Mouse (Mus musculus) liver, embryonic 15.5 days (tissue): ENCODE data around the gene Plscr4. TPM values are rescaled to one million over a fixed set of nuclear protein-coding genes. Genes with fewer than 3 reads are reported as not detected.

Experiments
- ATAC-seq: fragments of 200-750 bp; cut with Nextera tagmentation; 2 replicates; pipeline ENCODE4 v1.8.0; 2017; ENCODE audit warnings: moderate number of reproducible peaks, mild to moderate bottlenecking, moderate library complexity; ENCODE audit not compliant: insufficient read depth
- H3K27ac ChIP-seq: fragments of 300-500 bp; sonication (generic); replicated peaks from 2 replicates; pipeline ENCODE4 v1.5.1; 2015; ENCODE audit warnings: mild to moderate bottlenecking, inconsistent platforms
- H3K27me3 ChIP-seq: fragments of 300-500 bp; sonication (generic); 2 replicates; pipeline ENCODE4 v1.6.1; 2015; ENCODE audit warnings: mild to moderate bottlenecking, inconsistent platforms
- H3K36me3 ChIP-seq: fragments of 300-500 bp; sonication (generic); replicated peaks from 2 replicates; pipeline ENCODE4 v1.6.1; 2015; ENCODE audit warnings: moderate library complexity, mild to moderate bottlenecking, inconsistent platforms
- H3K4me1 ChIP-seq: fragments of 300-500 bp; sonication (generic); replicated peaks from 2 replicates; pipeline ENCODE4 v1.6.1; 2015; ENCODE audit warnings: inconsistent platforms
- H3K4me2 ChIP-seq: fragments of 300-500 bp; sonication (generic); 2 replicates; pipeline ENCODE4 v1.6.1; 2015; ENCODE audit warnings: moderate library complexity, mild to moderate bottlenecking, inconsistent platforms
- H3K4me3 ChIP-seq: fragments of 300-500 bp; sonication (generic); replicated peaks from 2 replicates; pipeline ENCODE4 v1.5.1; 2015; ENCODE audit warnings: mild to moderate bottlenecking, inconsistent platforms
- H3K9ac ChIP-seq: fragments of 300-500 bp; sonication (generic); 2 replicates; pipeline ENCODE4 v1.6.1; 2015; ENCODE audit warnings: moderate library complexity, mild to moderate bottlenecking, inconsistent platforms
- H3K9me3 ChIP-seq: fragments of 300-500 bp; sonication (generic); replicated peaks from 2 replicates; pipeline ENCODE4 v1.6.1; 2016; ENCODE audit warnings: inconsistent platforms
- WGBS: fragments of 180-500 bp; shearing (Covaris S2); methylation state at CpG from one replicate; pipeline ENCODE4 v1.1.7; 2015; ENCODE audit warnings: mixed read lengths; ENCODE audit not compliant: insufficient replicate concordance; 5-methylcytosine and 5-hydroxymethylcytosine counted together
- polyA plus RNA-seq: library from polyadenylated mRNA; unstranded; fragments of >200 nt; fragmentation: Nextera tagmentation; extraction: Ambion mirVana; gene quantifications from 2 replicates; pipeline ENCODE4 v1.2.1, GENCODE M21; 2015

The Plscr4 gene
- polyA plus RNA-seq, 1 experiment from 2014 or later = 0.82 TPM

DNA sequence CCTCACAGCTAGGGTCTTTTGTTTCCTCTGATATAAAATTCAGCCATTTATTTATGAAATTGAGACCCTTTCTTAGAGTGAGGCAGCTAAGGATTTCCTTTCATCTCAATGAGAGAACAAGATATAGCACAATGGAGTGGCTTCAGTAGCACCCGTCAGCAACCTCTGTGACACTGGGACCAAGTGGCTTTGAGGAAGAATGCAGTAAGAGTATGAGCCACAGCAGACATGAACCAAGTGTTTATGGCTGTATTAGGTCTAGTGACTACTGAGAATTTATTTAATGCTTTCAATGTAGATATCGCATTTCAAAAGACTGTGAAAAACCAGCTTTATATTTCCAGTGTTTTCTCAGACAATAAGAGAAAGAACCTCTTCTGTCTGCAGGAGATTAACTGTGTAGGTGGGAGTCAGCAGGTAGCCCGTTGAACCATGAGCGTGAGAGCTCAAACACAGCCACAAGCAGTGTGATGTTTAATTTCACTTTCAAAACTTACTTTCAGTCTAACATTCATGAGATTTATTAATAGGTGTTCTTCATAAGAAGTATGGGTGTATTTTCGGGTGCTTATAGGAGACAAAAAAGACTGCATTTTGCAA lies 15.2 kb downstream of the Plscr4 start:
- H3K4me3 ChIP-seq = no peak overlapping the region
- ATAC-seq = no peak
- H3K9ac ChIP-seq = no peak overlapping the region
- no peak overlapping the region for H3K4me2 ChIP-seq
- no peaks in the 10 kb centered on the region for H3K27me3 ChIP-seq
- no peak overlapping the region for H3K27ac ChIP-seq
- no peaks in the 10 kb centered on the region for H3K4me1 ChIP-seq
- H3K36me3 ChIP-seq = no peaks in the 10 kb centered on the region
- 70% methylated on average over 5 of the region's 5 CpGs for WGBS
- H3K9me3 ChIP-seq = no peaks in the 10 kb centered on the region

DNA sequence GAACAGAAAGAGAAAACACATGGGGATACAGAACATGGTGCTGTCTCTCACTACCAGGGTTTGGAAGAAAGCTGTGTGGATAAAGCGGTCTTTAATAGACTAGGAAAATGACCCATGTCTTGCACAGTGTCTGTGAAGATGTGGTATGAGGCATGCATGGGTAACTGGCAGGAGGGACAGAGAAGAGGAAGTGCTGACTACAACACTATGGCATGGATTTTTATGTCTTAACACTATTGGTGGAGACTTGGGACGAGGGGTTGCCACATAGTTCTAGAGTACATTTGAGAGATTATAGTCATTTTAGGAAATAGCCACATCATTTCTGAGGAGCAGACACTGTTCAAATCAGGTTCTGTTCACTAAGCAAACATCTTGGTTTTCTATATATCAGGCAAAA lies 16.0 kb downstream of the Plscr4 start:
- Histone ChIP-seq H3K9ac (no peak overlapping the region), H3K9me3 (no peaks in the 10 kb centered on the region), H3K27me3 (no peaks in the 10 kb centered on the region), H3K36me3 (no peaks in the 10 kb centered on the region), H3K4me3 (no peak overlapping the region), H3K4me2 (no peak overlapping the region), H3K27ac (no peak overlapping the region), H3K4me1 (no peaks in the 10 kb centered on the region)
- no peak for ATAC-seq
- 65% methylated on average over 2 of the region's 2 CpGs for WGBS

DNA sequence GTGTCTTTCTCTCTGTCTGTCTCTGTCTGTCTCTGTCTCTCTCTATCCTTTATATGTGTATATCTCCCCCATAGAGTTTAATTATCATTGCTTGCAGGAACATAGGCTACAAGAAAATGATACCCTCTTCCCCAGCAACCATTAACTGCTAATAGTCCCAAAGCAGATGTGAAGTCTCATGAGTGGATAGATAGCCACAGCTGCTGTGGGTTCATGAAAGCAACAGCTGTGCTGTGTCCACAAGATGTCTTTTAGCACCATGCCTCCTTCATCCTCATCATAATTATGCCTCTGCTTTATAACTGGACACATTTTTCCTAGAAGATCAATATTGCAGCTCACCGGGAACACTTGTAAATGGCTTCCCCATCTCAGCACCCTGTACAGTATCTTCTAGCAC lies 17.1 kb downstream of the Plscr4 start:
- H3K36me3 ChIP-seq = no peaks in the 10 kb centered on the region
- ATAC-seq = no peak
- no peaks in the 10 kb centered on the region for H3K4me1 ChIP-seq
- no peaks in the 10 kb centered on the region for H3K9me3 ChIP-seq
- no peak overlapping the region for H3K9ac ChIP-seq
- H3K4me2 ChIP-seq = no peak overlapping the region
- H3K4me3 ChIP-seq = no peak overlapping the region
- whole genome bisulfite sequencing = 67% methylated on average over 1 of the region's 1 CpGs
- H3K27me3 ChIP-seq = no peaks in the 10 kb centered on the region
- H3K27ac ChIP-seq = no peak overlapping the region

DNA sequence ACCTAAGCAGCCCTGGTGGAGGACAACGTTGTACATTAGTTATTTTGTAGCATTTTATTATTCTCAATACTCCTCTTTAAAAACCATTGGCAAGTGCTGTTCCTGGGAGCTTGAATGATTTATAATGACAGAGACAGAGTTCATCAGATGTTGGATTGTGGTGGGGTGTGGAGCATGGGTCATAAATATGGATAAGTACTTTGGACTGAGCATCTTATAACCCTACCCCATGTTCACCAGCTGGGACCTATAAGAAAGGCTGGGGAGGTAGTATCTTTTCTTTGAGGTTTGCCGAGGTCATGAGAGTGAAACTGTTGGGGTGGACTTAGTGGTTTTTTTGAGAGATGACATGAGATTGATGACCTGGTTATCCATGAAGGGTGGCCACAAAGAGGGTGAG lies 24.5 kb downstream of the Plscr4 start:
- no peaks in the 10 kb centered on the region for H3K36me3 ChIP-seq
- no peaks in the 10 kb centered on the region for H3K9me3 ChIP-seq
- no peak for ATAC-seq
- WGBS = 47% methylated on average over 2 of the region's 2 CpGs
- no peak overlapping the region for H3K9ac ChIP-seq
- no peak overlapping the region for H3K27ac ChIP-seq
- no peaks in the 10 kb centered on the region for H3K27me3 ChIP-seq
- no peak overlapping the region for H3K4me3 ChIP-seq
- no peaks in the 10 kb centered on the region for H3K4me1 ChIP-seq
- H3K4me2 ChIP-seq = no peak overlapping the region

DNA sequence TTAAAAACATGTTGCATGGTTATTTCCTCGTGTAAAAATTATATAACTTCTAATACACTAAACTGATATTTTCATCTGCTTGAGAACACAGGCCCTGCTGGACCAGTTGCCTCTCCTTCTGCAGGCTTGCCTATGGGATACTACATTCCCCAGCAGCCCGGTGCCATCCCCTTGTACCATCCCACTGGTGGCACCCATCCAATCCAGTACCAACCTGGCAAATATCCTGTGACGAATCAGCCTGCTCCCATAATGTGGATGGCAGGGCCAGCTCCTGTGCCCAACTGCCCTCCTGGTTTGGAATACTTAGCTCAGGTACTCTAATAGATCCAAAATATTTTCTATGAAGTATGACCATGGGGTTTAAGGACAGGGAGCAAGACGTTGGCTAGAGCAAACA lies 25.4 kb downstream of the Plscr4 start:
- no peak overlapping the region for H3K4me2 ChIP-seq
- no peak overlapping the region for H3K27ac ChIP-seq
- WGBS = 60% methylated on average over 4 of the region's 4 CpGs
- no peak overlapping the region for H3K9ac ChIP-seq
- H3K36me3 ChIP-seq = no peaks in the 10 kb centered on the region
- H3K27me3 ChIP-seq = no peaks in the 10 kb centered on the region
- no peak overlapping the region for H3K4me3 ChIP-seq
- H3K4me1 ChIP-seq = no peaks in the 10 kb centered on the region
- H3K9me3 ChIP-seq = no peaks in the 10 kb centered on the region
- no peak for ATAC-seq

DNA sequence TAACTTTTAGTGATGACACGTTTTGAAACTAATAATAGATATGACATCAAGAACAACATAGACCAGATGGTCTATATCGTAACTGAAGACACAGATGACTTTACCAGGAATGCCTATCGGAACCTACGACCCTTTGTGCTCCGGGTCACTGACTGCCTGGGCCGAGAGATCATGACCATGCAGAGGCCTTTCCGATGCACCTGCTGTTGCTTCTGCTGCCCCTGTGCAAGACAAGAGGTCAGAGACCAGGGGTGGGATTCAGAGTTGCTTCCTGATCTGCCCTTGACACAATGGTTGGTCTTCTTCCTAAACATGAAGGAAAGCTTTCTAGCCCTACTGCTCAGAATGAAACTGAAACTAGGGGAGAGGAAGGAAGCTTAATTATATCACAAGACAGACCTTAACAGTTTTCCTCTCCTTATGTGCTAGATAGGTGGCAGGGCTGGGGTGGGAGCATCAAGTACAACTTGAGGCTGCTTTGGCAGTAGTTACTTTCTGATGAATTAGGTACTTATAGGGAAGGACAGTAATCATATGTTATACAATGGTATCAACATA lies 27.6 kb downstream of the Plscr4 start:
- no peak overlapping the region for H3K4me3 ChIP-seq
- H3K9ac ChIP-seq = no peak overlapping the region
- H3K9me3 ChIP-seq = no peaks in the 10 kb centered on the region
- H3K27me3 ChIP-seq = no peaks in the 10 kb centered on the region
- no peak overlapping the region for H3K27ac ChIP-seq
- no peak for ATAC-seq
- H3K4me1 ChIP-seq = no peaks in the 10 kb centered on the region
- no peak overlapping the region for H3K4me2 ChIP-seq
- H3K36me3 ChIP-seq = no peaks in the 10 kb centered on the region
- WGBS = 63% methylated on average over 7 of the region's 7 CpGs

DNA sequence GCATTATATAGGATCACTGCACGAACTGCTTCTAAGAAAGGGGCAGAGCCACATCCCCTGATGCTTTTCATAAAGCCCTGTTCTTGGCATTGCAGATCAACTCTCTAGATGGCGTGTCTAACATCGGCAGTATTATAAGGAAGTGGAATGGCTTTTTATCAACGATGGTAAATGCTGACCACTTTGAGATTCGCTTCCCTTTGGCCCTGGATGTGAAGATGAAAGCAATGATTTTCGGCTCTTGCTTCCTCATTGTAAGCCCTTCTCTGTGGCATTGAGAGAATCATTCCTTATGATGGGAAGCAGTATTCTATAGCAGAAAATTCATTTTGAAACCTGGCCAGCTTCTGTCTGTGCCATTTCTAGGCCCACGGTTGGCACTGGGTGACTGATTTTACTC lies 32.7 kb downstream of the Plscr4 start:
- Histone ChIP-seq H3K4me2 (no peak overlapping the region), H3K27ac (no peak overlapping the region), H3K9ac (no peak overlapping the region), H3K4me3 (no peak overlapping the region), H3K36me3 (no peaks in the 10 kb centered on the region), H3K27me3 (no peaks in the 10 kb centered on the region), H3K4me1 (no peaks in the 10 kb centered on the region), H3K9me3 (no peaks in the 10 kb centered on the region)
- no peak for ATAC-seq
- WGBS = 52% methylated on average over 7 of the region's 7 CpGs

DNA sequence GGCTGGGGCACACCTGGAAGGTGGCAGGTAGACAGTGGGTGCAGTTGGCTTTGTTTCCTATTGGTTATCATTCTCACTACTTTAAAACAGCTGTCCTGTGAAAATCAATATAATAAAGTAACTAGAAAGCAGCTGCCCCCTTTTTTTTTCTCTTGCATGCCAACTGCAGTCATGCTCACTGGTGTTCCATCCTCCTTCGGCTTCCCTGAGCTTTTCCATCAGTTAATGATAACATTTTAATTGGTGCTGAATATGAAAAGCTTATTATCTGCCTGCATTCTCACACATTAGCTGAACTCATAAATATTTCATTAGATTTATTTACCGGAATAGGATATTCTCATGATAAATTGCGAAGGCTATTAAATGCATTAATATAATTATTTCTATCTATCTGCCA lies 33.1 kb downstream of the Plscr4 start:
- Histone ChIP-seq H3K27me3 (no peaks in the 10 kb centered on the region), H3K9me3 (no peaks in the 10 kb centered on the region), H3K4me1 (no peaks in the 10 kb centered on the region), H3K27ac (no peak overlapping the region), H3K9ac (no peak overlapping the region), H3K4me2 (no peak overlapping the region), H3K36me3 (no peaks in the 10 kb centered on the region), H3K4me3 (no peak overlapping the region)
- 73% methylated on average over 3 of the region's 3 CpGs for WGBS
- no peak for ATAC-seq

DNA sequence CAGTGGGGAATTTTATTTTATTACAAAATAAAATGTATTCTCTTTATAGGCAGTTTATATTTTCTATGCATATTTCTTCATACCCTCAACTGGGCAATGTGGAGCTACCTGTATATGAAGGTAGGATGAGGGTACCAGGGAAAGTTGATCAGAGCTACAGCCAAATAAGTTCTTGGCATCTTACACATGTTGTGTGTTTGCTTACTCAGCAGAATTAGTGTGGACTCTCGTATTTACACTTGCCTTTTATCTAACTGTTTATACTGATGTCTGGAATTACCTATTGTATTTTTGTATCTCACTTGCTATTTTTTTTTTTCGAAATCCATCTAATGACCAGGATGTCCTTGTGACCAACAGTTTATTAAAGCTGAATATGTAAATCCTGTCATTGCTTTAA lies 34.1 kb downstream of the Plscr4 start:
- Histone ChIP-seq H3K36me3 (no peaks in the 10 kb centered on the region), H3K4me2 (no peak overlapping the region), H3K27ac (no peak overlapping the region), H3K9ac (no peak overlapping the region), H3K27me3 (no peaks in the 10 kb centered on the region), H3K9me3 (no peaks in the 10 kb centered on the region), H3K4me1 (no peaks in the 10 kb centered on the region), H3K4me3 (no peak overlapping the region)
- no peak for ATAC-seq
- 44% methylated on average over 2 of the region's 2 CpGs for WGBS

DNA sequence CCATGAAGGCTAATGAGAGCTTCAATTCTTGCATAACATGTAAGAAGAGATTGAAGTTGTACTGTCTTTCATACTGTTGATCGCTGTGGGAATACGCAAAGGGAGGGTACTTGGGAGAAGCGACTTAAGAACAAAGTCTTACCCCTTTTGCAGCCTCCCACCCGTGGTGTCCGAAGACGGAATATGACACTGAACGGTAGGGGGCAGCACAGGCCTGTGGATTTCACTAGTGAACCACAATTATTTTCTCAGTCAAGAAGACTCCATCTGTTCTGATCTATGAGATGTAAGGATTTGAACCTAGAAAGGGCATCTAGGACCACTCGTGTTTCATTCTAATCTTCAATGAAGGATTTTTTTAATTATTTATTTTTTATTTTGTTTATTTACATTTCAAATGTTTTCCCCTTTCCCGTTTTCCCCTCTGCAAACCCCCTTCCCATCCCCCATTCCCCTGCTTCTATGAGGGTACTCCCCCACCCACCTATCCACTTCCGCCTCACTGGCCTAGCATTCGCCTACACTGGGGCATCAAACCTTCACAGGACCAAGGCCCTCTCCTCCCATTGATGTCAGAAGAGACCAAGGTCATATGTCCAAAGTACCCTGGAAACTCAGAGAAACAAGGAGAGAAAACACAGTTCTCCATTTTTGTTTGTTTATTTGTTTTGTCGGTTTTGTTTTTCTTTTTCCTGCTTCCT lies 42.7 kb downstream of the Plscr4 start:
- Histone ChIP-seq H3K9ac (no peak overlapping the region), H3K9me3 (no peaks in the 10 kb centered on the region), H3K4me1 (no peaks in the 10 kb centered on the region), H3K36me3 (no peaks in the 10 kb centered on the region), H3K4me3 (no peak overlapping the region), H3K27ac (no peak overlapping the region), H3K4me2 (no peak overlapping the region), H3K27me3 (no peaks in the 10 kb centered on the region)
- no peak for ATAC-seq
- 37% methylated on average over 12 of the region's 12 CpGs for WGBS

DNA sequence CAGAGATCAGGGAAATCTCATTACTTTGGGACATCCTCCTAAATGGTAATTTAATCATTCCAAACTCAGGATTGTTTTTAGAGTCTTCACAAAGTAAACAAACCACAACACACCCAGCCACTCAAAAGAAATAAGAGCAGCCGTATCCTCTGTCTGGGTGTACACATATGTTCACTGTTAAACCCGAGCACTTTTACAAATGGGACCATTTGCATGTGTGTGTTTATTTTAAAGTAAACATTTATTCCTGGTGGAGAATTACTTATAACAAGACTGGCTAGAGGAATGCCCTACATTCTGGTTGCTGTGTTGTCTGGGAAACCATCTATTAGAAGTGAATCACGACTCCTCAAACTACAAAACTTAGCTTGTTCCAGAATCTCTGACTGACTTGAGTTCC lies 47.1 kb downstream of the Plscr4 start:
- no peak for ATAC-seq
- WGBS = 60% methylated on average over 3 of the region's 3 CpGs

DNA sequence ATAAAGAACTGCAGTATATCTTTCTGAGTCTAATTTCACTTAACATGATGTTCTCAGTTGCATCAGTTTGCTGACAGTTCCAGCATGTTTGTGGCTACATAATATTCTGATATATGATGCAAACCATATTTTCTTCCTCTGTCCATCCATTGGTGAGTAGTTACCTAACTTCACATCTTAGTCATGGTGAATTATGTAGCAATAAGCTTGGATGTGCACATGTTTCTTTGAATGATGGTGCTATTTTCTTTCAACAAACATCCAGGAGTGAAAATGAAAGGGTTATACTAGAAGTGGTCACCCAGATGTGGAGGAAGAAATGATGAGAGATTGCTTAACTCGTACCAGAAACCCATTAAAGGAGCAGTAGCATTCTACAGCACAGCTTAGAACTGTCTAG lies 47.7 kb downstream of the Plscr4 start:
- no peak overlapping the region for H3K9ac ChIP-seq
- ATAC-seq = no peak
- no peak overlapping the region for H3K4me2 ChIP-seq
- H3K4me1 ChIP-seq = no peaks in the 10 kb centered on the region
- H3K27me3 ChIP-seq = no peaks in the 10 kb centered on the region
- no peaks in the 10 kb centered on the region for H3K9me3 ChIP-seq
- 26% methylated on average over 1 of the region's 1 CpGs for WGBS
- H3K36me3 ChIP-seq = no peaks in the 10 kb centered on the region
- H3K27ac ChIP-seq = no peak overlapping the region
- no peak overlapping the region for H3K4me3 ChIP-seq

More for the DNA sequence above, 47.1 kb downstream of the Plscr4 start:
- no peak overlapping the region for H3K27ac ChIP-seq
- H3K27me3 ChIP-seq = no peaks in the 10 kb centered on the region
- H3K9ac ChIP-seq = no peak overlapping the region
- no peak overlapping the region for H3K4me3 ChIP-seq
- H3K4me2 ChIP-seq = no peak overlapping the region
- no peaks in the 10 kb centered on the region for H3K4me1 ChIP-seq
- no peaks in the 10 kb centered on the region for H3K36me3 ChIP-seq
- no peaks in the 10 kb centered on the region for H3K9me3 ChIP-seq
